Mouse (Mus musculus) megakaryocyte, embryonic 14.5 days (primary cell): Measurements from ENCODE around the gene R3hdm4. TPM values are rescaled to one million over a fixed set of nuclear protein-coding genes. Genes with fewer than 3 reads are reported as not detected.

ENCODE experiments used
- H3K27me3 ChIP-seq: replicated peaks from 2 replicates; pipeline ENCODE3; 2012; ENCODE audit warnings: inconsistent platforms
- H3K36me3 ChIP-seq: replicated peaks from 2 replicates; pipeline ENCODE3; 2012; ENCODE audit warnings: low read length, inconsistent platforms, mixed read lengths
- H3K4me1 ChIP-seq: 2 replicates; pipeline ENCODE4 v1.6.1; 2012; ENCODE audit warnings: inconsistent platforms
- H3K4me3 ChIP-seq: replicated peaks from 2 replicates; pipeline ENCODE3; 2012; ENCODE audit warnings: moderate library complexity, mild to moderate bottlenecking, inconsistent platforms
- H3K9me3 ChIP-seq: 2 replicates; pipeline ENCODE4 v1.6.1; 2012; ENCODE audit warnings: inconsistent platforms
- FLI1 ChIP-seq: IDR thresholded peaks from 2 replicates; pipeline ENCODE4 v1.6.1; 2012; ENCODE audit warnings: low read length, inconsistent platforms, mixed read lengths
- GATA1 ChIP-seq: IDR thresholded peaks from 3 replicates; pipeline ENCODE4 v1.6.1; 2012; ENCODE audit warnings: mixed read lengths, low read length, inconsistent platforms, borderline replicate concordance
- polyA plus RNA-seq: library from polyadenylated mRNA; stranded (reverse); fragments of >175 nt; gene quantifications from 2 replicates; pipeline ENCODE4 v1.2.3, GENCODE M21; 2012; ENCODE audit warnings: low replicate concordance; ENCODE audit not compliant: insufficient read depth

Gene R3hdm4
- polyA plus RNA-seq, 1 experiment, result 597 TPM

GRCm38 (mm10) chr10:79860079-79860911 lies 60.7 kb downstream of the R3hdm4 start:
- TF ChIP-seq FLI1 (no peak), GATA1 (no peak)
- no peaks in the 10 kb centered on the region for H3K27me3 ChIP-seq
- peaks cover 76% of the 10 kb centered on the region for H3K4me1 ChIP-seq
- H3K4me3 ChIP-seq, result peak overlapping the region; percentile 53
- peaks cover 85% of the 10 kb centered on the region for H3K36me3 ChIP-seq
- H3K9me3 ChIP-seq, result no peaks in the 10 kb centered on the region

Other genes with a start within 250 kb of the R3hdm4 start
- gene Cdc34, start 239.0 kb downstream of the R3hdm4 start, polyA plus RNA-seq, result 451 and 1,194 TPM in 2 replicates
- gene Gzmm, start 232.2 kb downstream of the R3hdm4 start, polyA plus RNA-seq, result 1.4 and 2.2 TPM in 2 replicates
- gene Bsg, start 216.7 kb downstream of the R3hdm4 start, polyA plus RNA-seq, result 2,144 and 3,272 TPM in 2 replicates
- gene Hcn2, start 204.6 kb downstream of the R3hdm4 start, polyA plus RNA-seq, result 1.5 and 1.8 TPM in 2 replicates
- 11.1 and 25.3 TPM in 2 replicates for gene Polrmt, start 174.6 kb downstream of the R3hdm4 start, polyA plus RNA-seq
- gene Fgf22, start 166.1 kb downstream of the R3hdm4 start, polyA plus RNA-seq, result not detected in 2 replicates
- 302 and 542 TPM in 2 replicates for gene Rnf126, start 154.3 kb downstream of the R3hdm4 start, polyA plus RNA-seq
- gene Fstl3, start 143.9 kb downstream of the R3hdm4 start, polyA plus RNA-seq, result 1.6 TPM in 1 of 2 replicates, not detected in the other
- gene Prss57, start 130.2 kb downstream of the R3hdm4 start, polyA plus RNA-seq, result 0.70 TPM in 1 of 2 replicates, not detected in the other
- gene Palm, start 127.6 kb downstream of the R3hdm4 start, polyA plus RNA-seq, result 39.0 and 54.6 TPM in 2 replicates
- 1.5 and 2.5 TPM in 2 replicates for gene Misp, start 100.2 kb downstream of the R3hdm4 start, polyA plus RNA-seq
- gene Ptbp1, start 66.8 kb downstream of the R3hdm4 start, polyA plus RNA-seq, result 849 and 1,831 TPM in 2 replicates
- 96.7 and 434 TPM in 2 replicates for gene Prtn3, start 46.7 kb downstream of the R3hdm4 start, polyA plus RNA-seq
- 0.80 and 16.9 TPM in 2 replicates for gene Plppr3, start 46.6 kb downstream of the R3hdm4 start, polyA plus RNA-seq
- 5.6 and 23.2 TPM in 2 replicates for gene Elane, start 35.0 kb downstream of the R3hdm4 start, polyA plus RNA-seq
- not detected in 2 replicates for gene Cfd, start 30.4 kb downstream of the R3hdm4 start, polyA plus RNA-seq
- gene Med16, start 12.3 kb downstream of the R3hdm4 start, polyA plus RNA-seq, result 32.2 and 85.7 TPM in 2 replicates
- gene Gm26602, start 10.4 kb downstream of the R3hdm4 start, polyA plus RNA-seq, result not detected in 2 replicates
- gene Kiss1r, start 4.2 kb downstream of the R3hdm4 start, polyA plus RNA-seq, result 2.7 and 4.5 TPM in 2 replicates
- 89.7 and 142 TPM in 2 replicates for gene Arid3a, start 5.8 kb upstream of the R3hdm4 start, polyA plus RNA-seq
- gene Wdr18, start 38.9 kb upstream of the R3hdm4 start, polyA plus RNA-seq, result 22.2 and 23.8 TPM in 2 replicates
- gene Grin3b, start 49.5 kb upstream of the R3hdm4 start, polyA plus RNA-seq, result not detected in 2 replicates
- gene Tmem259, start 63.1 kb upstream of the R3hdm4 start, polyA plus RNA-seq, result 293 and 686 TPM in 2 replicates
- gene Cnn2, start 67.4 kb upstream of the R3hdm4 start, polyA plus RNA-seq, result 1,011 and 1,303 TPM in 2 replicates
- 47.4 and 62.2 TPM in 2 replicates for gene Abca7, start 75.3 kb upstream of the R3hdm4 start, polyA plus RNA-seq
- 375 and 477 TPM in 2 replicates for gene Arhgap45, start 95.4 kb upstream of the R3hdm4 start, polyA plus RNA-seq
- gene Polr2e, start 118.6 kb upstream of the R3hdm4 start, polyA plus RNA-seq, result 147 and 260 TPM in 2 replicates
- gene Gpx4, start 126.0 kb upstream of the R3hdm4 start, polyA plus RNA-seq, result 3,942 and 9,172 TPM in 2 replicates
- 151 and 347 TPM in 2 replicates for gene Sbno2, start 184.4 kb upstream of the R3hdm4 start, polyA plus RNA-seq
- gene Stk11, start 194.6 kb upstream of the R3hdm4 start, polyA plus RNA-seq, result 153 and 200 TPM in 2 replicates
- 1,192 and 1,533 TPM in 2 replicates for gene Atp5d, start 217.4 kb upstream of the R3hdm4 start, polyA plus RNA-seq
- gene Cbarp, start 219.6 kb upstream of the R3hdm4 start, polyA plus RNA-seq, result 4.8 and 11.7 TPM in 2 replicates
- 171 and 203 TPM in 2 replicates for gene Midn, start 227.1 kb upstream of the R3hdm4 start, polyA plus RNA-seq
- gene Cirbp, start 244.8 kb upstream of the R3hdm4 start, polyA plus RNA-seq, result 27.7 and 39.5 TPM in 2 replicates